Mouse (Mus musculus) erythroid progenitor cell, adult 5-6 weeks (primary cell): ENCODE measurements around the gene Lysmd1. TPM values are rescaled to one million over a fixed set of nuclear protein-coding genes. Genes with fewer than 3 reads are reported as not detected.
A peak's percentile ranks its signal among the peaks of the same experiment; 100 is the strongest.

ENCODE experiments used
- ATAC-seq: replicated peaks from 2 replicates; pipeline ENCODE4 v1.8.0; 2016; ENCODE audit warnings: moderate number of reproducible peaks, mild to moderate bottlenecking, moderate TSS enrichment, inconsistent platforms; ENCODE audit not compliant: poor library complexity, low FRiP score, severe bottlenecking
- total RNA-seq, 2 experiments: library from RNA; stranded (forward) in 1 of 2; stranded (reverse) in 1 of 2; fragments of 150-400 nt in 1 of 2; fragments of 186-747, 209-891 nt in 1 of 2; gene quantifications; 2 replicates each; pipeline versions ENCODE4 v1.2.3 to v1.2.4; 2015 to 2017; ENCODE audit warnings: low replicate concordance in 2 of 2

Lysmd1 gene
- total RNA-seq, 2 experiments from 2014 or later: 4.6 to 7.0 TPM

- ATAC-seq: no peak
Observed at GRCm38 (mm10) chr3:95171105-95171504, 37.2 kb downstream of the Lysmd1 start.

- ATAC-seq: no peak
Observed at GRCm38 (mm10) chr3:95172526-95173255, 38.8 kb downstream of the Lysmd1 start.

GRCm38 (mm10) chr3:95173256-95173949 is 39.5 kb downstream of the Lysmd1 start:
- no peak for ATAC-seq

GRCm38 (mm10) chr3:95174011-95174592 is 40.2 kb downstream of the Lysmd1 start:
- ATAC-seq: peak; percentile 82

GRCm38 (mm10) chr3:95176500-95176899 is 42.6 kb downstream of the Lysmd1 start:
- ATAC-seq: no peak

GRCm38 (mm10) chr3:95177583-95177982 is 43.7 kb downstream of the Lysmd1 start:
- no peak for ATAC-seq

GRCm38 (mm10) chr3:95178948-95179347 is 45.1 kb downstream of the Lysmd1 start:
- no peak for ATAC-seq

GRCm38 (mm10) chr3:95179890-95180289 is 46.0 kb downstream of the Lysmd1 start:
- ATAC-seq: no peak

- ATAC-seq: no peak
Observed at GRCm38 (mm10) chr3:95181841-95182240, 48.0 kb downstream of the Lysmd1 start.

GRCm38 (mm10) chr3:95184796-95185577 is 51.1 kb downstream of the Lysmd1 start:
- ATAC-seq: no peak

GRCm38 (mm10) chr3:95186100-95186499 is 52.2 kb downstream of the Lysmd1 start:
- no peak for ATAC-seq

- ATAC-seq: no peak
Observed at GRCm38 (mm10) chr3:95186888-95187287, 53.0 kb downstream of the Lysmd1 start.

Other genes starting within 250 kb of the Lysmd1 start
- gene Psmb4, start 247.1 kb upstream of the Lysmd1 start, total RNA-seq (2015; ENCODE audit: low replicate concordance): 171 and 185 TPM in 2 replicates
- 25.2 and 96.7 TPM in 2 replicates for gene Psmb4, start 247.1 kb upstream of the Lysmd1 start, total RNA-seq (2017; ENCODE audit: low replicate concordance)
- 31.7 and 38.1 TPM in 2 replicates for gene Selenbp1, start 201.0 kb upstream of the Lysmd1 start, total RNA-seq (2015; ENCODE audit: low replicate concordance)
- gene Selenbp1, start 201.0 kb upstream of the Lysmd1 start, total RNA-seq (2017; ENCODE audit: low replicate concordance): 31.1 and 34.5 TPM in 2 replicates
- gene Rfx5, start 180.0 kb upstream of the Lysmd1 start, total RNA-seq (2015; ENCODE audit: low replicate concordance): 4.3 and 6.7 TPM in 2 replicates
- gene Rfx5, start 180.0 kb upstream of the Lysmd1 start, total RNA-seq (2017; ENCODE audit: low replicate concordance): 1.4 and 2.3 TPM in 2 replicates
- 12.2 and 26.7 TPM in 2 replicates for gene Pi4kb, start 159.4 kb upstream of the Lysmd1 start, total RNA-seq (2015; ENCODE audit: low replicate concordance)
- gene Pi4kb, start 159.4 kb upstream of the Lysmd1 start, total RNA-seq (2017; ENCODE audit: low replicate concordance): 9.5 and 26.1 TPM in 2 replicates
- gene Zfp687, start 118.6 kb upstream of the Lysmd1 start, total RNA-seq (2015; ENCODE audit: low replicate concordance): 7.9 and 26.0 TPM in 2 replicates
- 6.6 and 8.1 TPM in 2 replicates for gene Zfp687, start 118.6 kb upstream of the Lysmd1 start, total RNA-seq (2017; ENCODE audit: low replicate concordance)
- 79.6 and 112 TPM in 2 replicates for gene Psmd4, start 91.5 kb upstream of the Lysmd1 start, total RNA-seq (2015; ENCODE audit: low replicate concordance)
- 111 and 160 TPM in 2 replicates for gene Psmd4, start 91.5 kb upstream of the Lysmd1 start, total RNA-seq (2017; ENCODE audit: low replicate concordance)
- 17.3 and 26.4 TPM in 2 replicates for gene Pip5k1a, start 27.2 kb upstream of the Lysmd1 start, total RNA-seq (2015; ENCODE audit: low replicate concordance)
- gene Pip5k1a, start 27.2 kb upstream of the Lysmd1 start, total RNA-seq (2017; ENCODE audit: low replicate concordance): 32.2 and 74.3 TPM in 2 replicates
- gene Vps72, start 23.1 kb upstream of the Lysmd1 start, total RNA-seq (2015; ENCODE audit: low replicate concordance): 11.5 and 13.4 TPM in 2 replicates
- gene Vps72, start 23.1 kb upstream of the Lysmd1 start, total RNA-seq (2017; ENCODE audit: low replicate concordance): 38.0 and 48.7 TPM in 2 replicates
- not detected in 2 replicates for gene Tmod4, start 9.6 kb upstream of the Lysmd1 start, total RNA-seq (2015; ENCODE audit: low replicate concordance)
- gene Tmod4, start 9.6 kb upstream of the Lysmd1 start, total RNA-seq (2017; ENCODE audit: low replicate concordance): not detected in 2 replicates
- gene Scnm1, start 77 bp upstream of the Lysmd1 start, total RNA-seq (2015; ENCODE audit: low replicate concordance): 35.0 and 41.1 TPM in 2 replicates
- gene Scnm1, start 77 bp upstream of the Lysmd1 start, total RNA-seq (2017; ENCODE audit: low replicate concordance): 34.9 and 43.6 TPM in 2 replicates
- 7.5 and 18.0 TPM in 2 replicates for gene Tnfaip8l2, start 8.3 kb downstream of the Lysmd1 start, total RNA-seq (2015; ENCODE audit: low replicate concordance)
- 4.4 and 8.6 TPM in 2 replicates for gene Tnfaip8l2, start 8.3 kb downstream of the Lysmd1 start, total RNA-seq (2017; ENCODE audit: low replicate concordance)
- not detected in 2 replicates for gene Sema6c, start 26.4 kb downstream of the Lysmd1 start, total RNA-seq (2015; ENCODE audit: low replicate concordance)
- not detected in 2 replicates for gene Sema6c, start 26.4 kb downstream of the Lysmd1 start, total RNA-seq (2017; ENCODE audit: low replicate concordance)
- 98.9 and 104 TPM in 2 replicates for gene Gabpb2, start 83.8 kb downstream of the Lysmd1 start, total RNA-seq (2015; ENCODE audit: low replicate concordance)
- 157 and 160 TPM in 2 replicates for gene Gabpb2, start 83.8 kb downstream of the Lysmd1 start, total RNA-seq (2017; ENCODE audit: low replicate concordance)
- 30.3 and 31.9 TPM in 2 replicates for gene Cdc42se1, start 94.6 kb downstream of the Lysmd1 start, total RNA-seq (2015; ENCODE audit: low replicate concordance)
- 22.7 and 23.4 TPM in 2 replicates for gene Cdc42se1, start 94.6 kb downstream of the Lysmd1 start, total RNA-seq (2017; ENCODE audit: low replicate concordance)
- 1.8 TPM in 1 of 2 replicates, not detected in the other for gene Mllt11, start 98.1 kb downstream of the Lysmd1 start, total RNA-seq (2015; ENCODE audit: low replicate concordance)
- 0.64 and 1.2 TPM in 2 replicates for gene Mllt11, start 98.1 kb downstream of the Lysmd1 start, total RNA-seq (2017; ENCODE audit: low replicate concordance)
- not detected in 2 replicates for gene Gm128, start 107.5 kb downstream of the Lysmd1 start, total RNA-seq (2015; ENCODE audit: low replicate concordance)
- gene Gm128, start 107.5 kb downstream of the Lysmd1 start, total RNA-seq (2017; ENCODE audit: low replicate concordance): not detected in 2 replicates
- gene Bnipl, start 117.1 kb downstream of the Lysmd1 start, total RNA-seq (2015; ENCODE audit: low replicate concordance): not detected in 2 replicates
- not detected in 2 replicates for gene Bnipl, start 117.1 kb downstream of the Lysmd1 start, total RNA-seq (2017; ENCODE audit: low replicate concordance)
- gene Mindy1, start 147.3 kb downstream of the Lysmd1 start, total RNA-seq (2015; ENCODE audit: low replicate concordance): 27.8 and 38.6 TPM in 2 replicates
- gene Mindy1, start 147.3 kb downstream of the Lysmd1 start, total RNA-seq (2017; ENCODE audit: low replicate concordance): 19.0 and 36.1 TPM in 2 replicates
- 5.9 and 7.6 TPM in 2 replicates for gene Prune1, start 148.0 kb downstream of the Lysmd1 start, total RNA-seq (2015; ENCODE audit: low replicate concordance)
- 7.2 and 8.4 TPM in 2 replicates for gene Prune1, start 148.0 kb downstream of the Lysmd1 start, total RNA-seq (2017; ENCODE audit: low replicate concordance)
- gene Anxa9, start 173.1 kb downstream of the Lysmd1 start, total RNA-seq (2015; ENCODE audit: low replicate concordance): 0.84 and 1.1 TPM in 2 replicates
- not detected in 2 replicates for gene Anxa9, start 173.1 kb downstream of the Lysmd1 start, total RNA-seq (2017; ENCODE audit: low replicate concordance)
- 72.1 and 81.3 TPM in 2 replicates for gene Cers2, start 180.7 kb downstream of the Lysmd1 start, total RNA-seq (2015; ENCODE audit: low replicate concordance)
- gene Cers2, start 180.7 kb downstream of the Lysmd1 start, total RNA-seq (2017; ENCODE audit: low replicate concordance): 35.4 and 49.5 TPM in 2 replicates
- 7.1 and 7.2 TPM in 2 replicates for gene Setdb1, start 223.1 kb downstream of the Lysmd1 start, total RNA-seq (2015; ENCODE audit: low replicate concordance)
- 7.4 and 18.1 TPM in 2 replicates for gene Setdb1, start 223.1 kb downstream of the Lysmd1 start, total RNA-seq (2017; ENCODE audit: low replicate concordance)